Mouse (Mus musculus) CD4-positive, CD25-positive, alpha-beta regulatory T cell (primary cell): Measurements from ENCODE around the gene Zswim4. TPM values are rescaled to one million over a fixed set of nuclear protein-coding genes. Genes with fewer than 3 reads are reported as not detected.

Source experiments
- polyA plus RNA-seq: library from polyadenylated mRNA; unstranded; fragments of 100-300 nt; shearing (Covaris generic); gene quantifications from one replicate; pipeline ENCODE4 v1.2.1, GENCODE M21; 2017

Zswim4 gene
- 14.7 TPM for polyA plus RNA-seq

DNA sequence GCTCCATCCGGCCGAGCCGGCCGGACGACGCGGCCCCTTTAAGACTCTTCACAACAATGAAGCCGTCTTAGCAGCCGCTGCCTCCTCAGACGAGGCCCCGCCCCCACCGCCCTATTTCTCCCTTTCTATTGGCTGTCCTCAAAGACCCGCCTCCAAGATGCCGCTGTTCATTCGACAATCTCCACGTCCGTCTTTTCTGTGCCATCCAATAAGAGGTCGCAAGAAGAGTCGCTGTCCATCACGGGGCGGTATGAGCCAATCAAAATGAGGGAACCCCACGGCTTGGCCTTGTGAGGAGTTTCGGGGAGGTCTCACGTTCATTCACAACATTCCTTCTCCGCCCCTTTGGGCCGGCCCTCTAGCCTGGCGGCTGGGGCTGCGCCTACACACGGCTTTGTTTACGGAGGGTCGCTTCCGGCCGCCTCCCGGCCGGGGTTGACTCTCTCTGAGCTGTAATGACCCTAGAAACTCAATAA, at the start of gene Zswim4:
Zswim4 (minus strand) TSS at position 58 of the 476 bp plus-strand sequence.

DNA sequence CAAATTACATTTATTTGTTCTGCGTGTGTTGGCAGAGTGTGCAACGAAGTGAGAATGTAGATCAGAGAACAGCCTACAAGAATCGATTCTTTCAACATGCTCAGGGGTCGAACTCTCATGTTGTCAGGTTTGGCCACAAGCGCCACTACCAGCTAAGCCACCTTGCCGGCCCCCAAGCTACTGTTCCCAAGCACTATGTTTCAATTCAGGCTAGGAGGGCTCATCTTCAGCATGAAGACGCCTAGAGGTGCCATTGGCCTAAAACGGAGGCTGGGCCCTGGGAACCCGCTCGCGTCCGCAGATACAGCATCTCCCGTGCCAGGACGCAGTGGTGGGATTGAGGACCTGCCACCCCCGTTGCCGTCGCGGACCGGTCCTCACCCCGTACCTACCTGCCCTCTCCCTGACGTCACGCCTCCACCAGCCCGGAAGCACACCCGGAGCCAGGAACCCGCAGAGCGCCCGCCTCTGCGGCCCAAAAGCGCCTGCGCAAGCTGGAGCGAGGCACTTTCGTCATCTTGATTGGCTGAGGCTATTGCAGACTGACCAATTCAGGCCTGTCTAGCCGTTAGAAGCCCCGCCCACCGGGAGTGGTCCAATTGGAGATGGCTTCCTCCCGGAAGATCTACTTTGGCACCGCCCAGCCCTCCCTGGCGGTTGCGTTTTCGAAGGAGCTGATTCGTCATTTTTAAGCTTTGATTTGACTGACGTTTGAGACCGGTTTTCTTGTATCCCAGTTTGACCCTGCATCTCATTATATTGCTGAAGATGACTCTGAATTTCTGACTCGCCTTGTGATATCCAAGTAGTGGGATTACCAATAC, 33.3 kb upstream of the Zswim4 start, which contains the start of gene Ccdc130:
Ccdc130 (minus strand) TSS at position 431 of the 824 bp plus-strand sequence.

DNA sequence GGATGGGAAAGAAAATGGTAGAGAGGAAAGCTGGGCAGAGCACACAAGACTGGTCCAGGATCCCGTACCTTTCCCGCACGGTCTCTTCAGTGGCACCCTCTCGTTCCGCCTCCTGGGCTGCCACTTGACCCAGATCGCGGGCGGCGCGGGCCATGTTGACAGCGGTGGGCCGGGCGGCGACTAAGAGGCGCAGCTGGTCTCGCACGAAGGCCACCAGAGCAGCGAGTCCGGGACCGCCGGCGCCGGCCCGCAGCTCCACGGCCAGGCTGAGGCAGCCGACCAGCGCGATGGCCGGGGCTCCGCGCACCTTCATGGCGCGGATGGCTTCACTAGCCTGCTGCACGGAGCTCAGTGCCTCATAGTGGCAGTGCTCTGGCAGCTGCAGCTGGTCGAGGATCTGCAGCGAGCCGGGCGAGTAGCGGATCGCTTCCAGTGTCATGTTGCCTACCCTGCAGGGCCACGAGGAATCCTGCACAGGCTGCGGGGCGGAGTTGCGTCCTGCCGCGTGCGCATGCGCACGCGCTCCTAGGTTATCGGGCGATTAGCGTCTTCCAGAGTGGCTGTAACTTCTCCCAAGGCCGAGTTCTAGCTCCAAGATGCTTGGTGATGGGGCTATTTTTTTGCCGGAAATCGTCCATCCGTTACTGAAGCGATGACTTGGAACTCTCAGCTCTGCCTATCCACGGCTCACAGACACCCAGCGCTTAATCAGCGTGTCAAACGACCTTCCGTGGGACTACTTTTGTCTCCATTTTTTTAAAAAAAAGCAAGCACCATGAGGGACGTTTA, 20.2 kb upstream of the Zswim4 start, which contains the start of gene Mri1:
Mri1 (minus strand) TSS at position 505 of the 789 bp plus-strand sequence.

DNA sequence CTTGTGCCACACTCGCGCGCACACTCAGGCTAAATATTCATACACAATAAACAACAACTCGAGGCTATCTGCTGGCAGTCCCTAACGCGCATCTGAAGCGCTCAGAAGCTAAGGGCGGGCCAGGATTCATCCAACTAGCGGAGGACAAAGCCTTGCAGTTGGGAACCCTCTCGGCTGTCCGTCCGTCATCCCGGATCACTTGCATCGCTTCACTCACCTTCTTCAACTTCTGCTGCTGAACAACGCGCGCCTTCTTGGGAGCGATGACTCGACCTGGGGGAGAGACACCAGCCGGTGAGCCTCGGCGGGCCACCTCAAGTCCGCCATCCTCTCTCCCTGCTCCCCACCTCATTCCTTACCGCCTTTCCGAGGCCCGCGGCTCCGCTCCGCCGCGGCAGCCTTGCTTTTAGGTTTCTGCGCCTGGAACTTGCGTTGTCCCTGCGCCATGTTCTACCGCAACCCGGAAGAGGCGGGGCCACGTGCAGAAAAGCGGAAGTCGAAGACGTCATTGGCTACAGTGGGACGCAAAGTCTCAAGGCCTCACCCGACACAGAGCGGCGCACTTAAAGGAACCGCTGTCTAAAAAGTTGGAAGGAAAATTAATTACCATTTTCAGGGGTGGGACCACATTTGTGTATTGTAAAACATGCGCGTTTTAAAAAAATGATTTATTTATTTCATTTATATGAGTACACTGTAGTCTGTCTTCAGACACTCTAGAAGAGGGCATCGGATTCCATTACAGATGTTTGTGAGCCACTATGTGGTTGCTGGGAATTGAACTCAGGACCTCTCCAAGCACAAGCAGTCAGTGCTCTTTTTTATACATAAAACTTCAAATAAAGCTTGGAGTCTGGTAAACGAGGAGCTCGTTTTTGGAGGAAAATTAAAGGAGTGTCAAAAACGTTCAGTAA, 12.7 kb upstream of the Zswim4 start, which contains the start of gene D8Ertd738e:
D8Ertd738e (minus strand) TSS at position 463 of the 914 bp plus-strand sequence.

DNA sequence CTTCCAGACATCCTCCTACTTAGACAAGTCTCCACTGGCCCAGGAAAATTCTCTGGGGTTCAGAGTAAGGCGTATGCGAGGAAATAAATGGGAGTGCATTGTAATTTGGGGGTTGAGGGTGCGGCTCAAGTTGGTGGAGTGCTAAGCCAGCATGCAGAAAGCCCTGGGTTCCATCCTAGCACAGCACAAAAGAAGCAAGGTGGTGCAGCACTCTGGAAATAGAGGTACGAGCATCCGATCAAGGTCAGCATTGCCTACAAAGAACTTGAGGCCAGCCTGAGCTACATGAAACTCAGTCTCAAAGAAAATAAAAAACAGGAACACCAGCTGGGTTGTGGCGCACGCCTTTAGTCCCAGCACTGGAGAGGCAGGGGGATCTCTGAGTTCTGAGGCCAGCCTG, 51.7 kb downstream of the Zswim4 start, which contains the start of gene Nanos3:
Nanos3 (minus strand) TSS at position 101 of the 400 bp plus-strand sequence.

Other genes starting within 250 kb of the Zswim4 start
- gene Samd1, start 239.4 kb downstream of the Zswim4 start, polyA plus RNA-seq: 16.4 TPM
- gene 1700067K01Rik, start 235.6 kb downstream of the Zswim4 start, polyA plus RNA-seq: 0.54 TPM
- 1.3 TPM for gene 2210011C24Rik, start 224.9 kb downstream of the Zswim4 start, polyA plus RNA-seq
- 14.5 TPM for gene Palm3, start 215.6 kb downstream of the Zswim4 start, polyA plus RNA-seq
- gene Il27ra, start 194.5 kb downstream of the Zswim4 start, polyA plus RNA-seq: 361 TPM
- 133 TPM for gene Rln3, start 192.1 kb downstream of the Zswim4 start, polyA plus RNA-seq
- 2.0 TPM for gene Gm10643, start 171.9 kb downstream of the Zswim4 start, polyA plus RNA-seq
- 42.0 TPM for gene Rfx1, start 170.2 kb downstream of the Zswim4 start, polyA plus RNA-seq
- gene Dcaf15, start 132.3 kb downstream of the Zswim4 start, polyA plus RNA-seq: 33.5 TPM
- 11.6 TPM for gene Podnl1, start 111.1 kb downstream of the Zswim4 start, polyA plus RNA-seq
- 46.5 TPM for gene Cc2d1a, start 89.1 kb downstream of the Zswim4 start, polyA plus RNA-seq
- gene 4930432K21Rik, start 89.0 kb downstream of the Zswim4 start, polyA plus RNA-seq: 2.3 TPM
- gene Nanos3, start 51.8 kb downstream of the Zswim4 start, polyA plus RNA-seq: 0.75 TPM
- gene D8Ertd738e, start 12.7 kb upstream of the Zswim4 start, polyA plus RNA-seq: 243 TPM
- 128 TPM for gene Mri1, start 20.3 kb upstream of the Zswim4 start, polyA plus RNA-seq
- 40.3 TPM for gene Ccdc130, start 33.3 kb upstream of the Zswim4 start, polyA plus RNA-seq
- gene Cacna1a, start 151.4 kb upstream of the Zswim4 start, polyA plus RNA-seq: 13.1 TPM